Mouse (Mus musculus) erythroblast, adult 5-6 weeks (primary cell): ENCODE data around the gene Il5ra. TPM values are rescaled to one million over a fixed set of nuclear protein-coding genes. Genes with fewer than 3 reads are reported as not detected.

Experiments used
- ATAC-seq: replicated peaks from 2 replicates; pipeline ENCODE4 v1.8.0; 2016; ENCODE audit warnings: moderate number of reproducible peaks, mild to moderate bottlenecking, moderate TSS enrichment, inconsistent platforms; ENCODE audit not compliant: poor library complexity, low FRiP score, severe bottlenecking
- total RNA-seq, 2 experiments: library from RNA; stranded (forward) in 1 of 2; stranded (reverse) in 1 of 2; fragments of 150-400 nt in 1 of 2; fragments of 200-764, 138-1000 nt in 1 of 2; gene quantifications; 2 replicates each; pipeline versions ENCODE4 v1.2.3 to v1.2.4; 2015 to 2017; ENCODE audit warnings: low replicate concordance in 2 of 2

Gene Il5ra
- total RNA-seq, 2 experiments from 2014 or later: 0.68 to 1.7 TPM

DNA sequence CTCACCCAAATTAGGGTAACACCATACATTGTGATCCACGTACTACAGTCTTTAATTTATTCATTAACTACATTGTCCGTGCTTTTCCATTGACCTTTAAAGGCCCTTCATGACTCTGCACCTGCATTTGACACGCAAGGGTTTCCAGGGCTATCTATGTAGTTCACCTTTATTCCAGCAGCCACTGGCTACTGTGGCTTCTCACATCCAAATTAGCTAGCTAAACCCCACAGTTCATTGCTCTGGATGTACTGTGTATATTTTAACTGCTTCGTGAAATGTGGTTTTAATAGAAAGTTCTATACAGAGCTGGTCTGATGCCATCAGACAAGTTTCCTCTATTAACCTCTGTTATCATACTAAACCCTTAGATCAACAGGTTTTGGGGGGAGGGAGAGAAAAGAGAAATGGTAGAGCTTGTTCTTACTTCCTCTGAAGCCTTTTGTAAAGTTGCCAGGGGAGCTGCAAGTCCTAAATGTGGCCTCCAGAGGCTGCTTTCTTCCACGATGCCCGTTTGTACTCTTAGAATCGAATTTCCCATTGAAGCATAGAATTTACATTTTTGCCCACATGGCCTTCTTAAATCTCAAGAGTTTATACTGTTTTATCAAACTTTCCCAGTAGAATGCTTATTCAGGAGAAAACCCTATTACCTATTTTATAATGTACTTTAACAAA, 5.1 kb downstream of the Il5ra start:
- ATAC-seq: no peak

DNA sequence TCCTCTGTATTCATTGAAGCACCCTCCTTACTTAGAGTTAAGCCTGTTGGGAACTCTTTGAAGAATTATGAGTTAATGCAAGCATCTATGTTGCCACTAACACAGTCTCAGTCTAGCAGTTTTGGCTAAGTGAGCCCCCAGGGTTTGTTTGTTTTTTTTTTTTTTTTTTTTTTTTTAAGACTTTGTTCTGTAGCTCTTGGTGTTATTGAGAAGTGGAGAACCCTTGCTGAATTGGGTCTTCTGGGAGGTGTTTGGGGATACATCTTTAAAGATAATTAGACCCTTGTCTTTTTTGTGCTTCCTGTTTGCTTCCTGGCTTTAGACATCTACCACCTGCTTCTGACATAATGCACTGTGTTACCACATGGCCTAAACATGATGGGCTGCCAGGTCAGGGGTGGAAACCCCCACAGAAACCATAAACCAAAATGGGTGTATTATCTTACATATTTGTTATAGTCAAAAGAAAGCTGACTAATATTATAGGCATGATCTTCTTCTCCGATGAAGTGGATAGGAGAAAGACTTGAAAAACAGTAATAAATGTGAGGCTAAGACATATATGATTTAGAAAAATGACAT, 8.5 kb downstream of the Il5ra start:
- no peak for ATAC-seq

DNA sequence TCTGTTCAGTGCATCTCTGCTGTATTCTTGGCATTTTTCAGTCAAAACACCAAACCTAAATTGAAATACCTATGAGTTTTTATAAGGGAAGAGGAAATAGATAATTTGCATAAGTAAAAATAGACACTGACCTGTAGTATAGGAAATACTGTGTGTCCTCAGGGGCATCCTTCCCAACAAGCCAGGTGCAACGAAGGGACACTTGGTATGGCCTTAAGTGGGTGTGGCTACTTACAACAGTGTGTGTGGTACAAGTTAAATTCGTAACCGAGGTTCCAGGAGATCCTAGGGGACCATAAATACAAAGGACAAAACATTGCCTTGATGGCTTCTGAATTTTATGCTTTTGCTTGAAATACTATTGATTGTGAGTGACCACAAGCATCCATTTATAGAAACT, 10.6 kb downstream of the Il5ra start:
- ATAC-seq: no peak

DNA sequence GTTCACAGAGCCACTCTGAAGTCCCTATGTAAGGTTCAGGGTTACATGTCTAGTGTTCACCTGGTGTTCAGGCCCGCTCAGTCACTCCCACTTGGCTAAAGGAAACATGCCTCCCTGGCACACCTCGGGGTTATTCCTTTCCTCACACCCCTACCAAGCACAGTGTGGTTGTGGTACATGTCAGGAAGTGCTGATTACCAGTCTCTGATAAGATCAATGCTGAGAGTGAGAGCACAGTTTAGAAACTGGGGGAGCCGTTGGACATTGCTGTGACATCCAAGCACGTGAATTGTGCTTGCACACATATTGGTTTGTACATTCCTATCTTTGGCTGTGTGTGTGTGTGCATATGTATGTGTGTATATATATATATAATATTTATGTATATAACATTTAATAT, 16.3 kb downstream of the Il5ra start:
- no peak for ATAC-seq

DNA sequence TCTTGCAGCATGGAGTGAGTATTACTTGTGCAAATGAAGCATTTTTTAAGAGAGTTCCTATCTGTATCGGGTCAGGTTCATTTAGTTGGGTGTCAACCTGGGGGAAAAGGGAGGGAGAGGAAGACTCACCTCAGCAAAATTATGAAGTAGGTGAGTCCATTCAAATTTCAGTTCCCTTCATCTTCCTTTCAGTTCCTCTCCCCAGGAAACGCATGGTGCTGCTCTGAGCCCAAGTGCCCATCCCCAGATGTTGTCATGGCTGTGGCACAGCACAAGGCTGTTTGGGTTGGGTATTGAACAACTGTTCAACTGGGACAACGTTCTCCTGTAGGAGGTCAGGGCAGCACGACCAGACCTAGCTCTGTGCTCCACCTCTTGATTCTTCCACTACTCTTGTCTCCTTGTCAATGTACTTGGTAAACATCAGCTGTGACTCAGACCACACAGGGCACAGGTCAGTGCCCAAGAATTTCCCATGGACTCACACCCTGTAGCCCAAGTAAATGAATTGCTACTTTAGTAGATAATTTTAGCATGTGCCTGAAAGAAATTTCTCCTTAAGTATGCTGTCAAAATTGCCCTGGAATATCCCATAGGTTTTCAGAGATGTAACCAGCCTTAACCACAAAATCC, 19.0 kb downstream of the Il5ra start:
- ATAC-seq: no peak

DNA sequence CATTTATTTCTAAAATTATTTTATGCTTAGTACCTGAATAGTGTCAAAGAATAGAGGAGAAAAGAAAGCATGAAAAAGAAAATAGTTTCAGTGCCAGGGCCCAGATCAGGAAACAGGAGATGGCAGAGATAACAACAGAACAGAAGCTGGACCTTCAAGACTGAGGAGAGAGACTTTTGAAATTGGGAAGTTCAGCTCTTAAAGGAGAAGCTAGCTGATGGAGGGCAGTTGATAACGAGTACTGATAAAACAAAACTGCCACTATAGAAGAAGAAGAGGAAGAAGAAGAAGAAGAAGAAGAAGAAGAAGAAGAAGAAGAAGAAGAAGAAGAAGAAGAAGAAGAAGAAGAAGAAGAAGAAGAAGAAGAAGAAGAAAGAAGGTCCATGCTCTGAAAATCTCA, 21.1 kb downstream of the Il5ra start:
- ATAC-seq: no peak

DNA sequence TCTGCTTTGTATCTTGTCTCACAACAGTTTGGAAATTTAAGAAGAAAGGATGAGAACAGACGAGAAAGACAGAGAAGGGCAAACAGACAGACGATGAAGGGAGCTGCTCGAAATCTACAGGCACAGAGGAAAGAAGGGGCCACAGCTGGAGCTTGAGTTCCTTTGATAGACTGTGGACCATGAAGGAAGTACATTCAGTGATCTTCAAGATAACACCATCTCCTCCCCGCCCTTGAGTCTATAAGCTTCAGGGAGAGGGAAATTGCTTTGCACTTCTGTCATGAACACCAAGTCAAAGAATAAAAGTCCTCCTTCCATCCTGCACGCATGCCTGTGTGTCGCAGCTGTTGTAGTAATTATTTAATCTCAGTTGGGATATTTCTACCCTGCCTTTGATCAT, 22.8 kb downstream of the Il5ra start:
- no peak for ATAC-seq

DNA sequence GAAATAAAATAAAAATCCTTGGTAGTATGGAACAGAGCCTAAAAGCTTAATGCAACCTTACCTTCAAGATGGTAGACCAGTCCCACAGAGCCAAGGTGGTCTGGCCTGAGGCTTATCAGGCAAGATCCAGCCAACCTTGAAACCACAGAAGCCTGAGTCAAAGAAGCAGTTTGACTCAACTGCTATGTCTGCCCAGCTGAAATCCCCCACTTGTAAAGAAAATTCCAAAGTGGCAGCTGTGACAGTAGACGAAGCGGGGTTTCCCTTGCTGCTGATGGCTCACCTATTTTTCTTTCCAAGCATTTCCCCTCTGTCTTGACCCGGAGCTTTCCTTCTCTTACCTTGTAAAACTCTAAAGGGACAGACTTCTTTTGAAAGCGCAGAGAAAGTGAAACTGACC, 23.2 kb downstream of the Il5ra start:
- ATAC-seq: no peak

DNA sequence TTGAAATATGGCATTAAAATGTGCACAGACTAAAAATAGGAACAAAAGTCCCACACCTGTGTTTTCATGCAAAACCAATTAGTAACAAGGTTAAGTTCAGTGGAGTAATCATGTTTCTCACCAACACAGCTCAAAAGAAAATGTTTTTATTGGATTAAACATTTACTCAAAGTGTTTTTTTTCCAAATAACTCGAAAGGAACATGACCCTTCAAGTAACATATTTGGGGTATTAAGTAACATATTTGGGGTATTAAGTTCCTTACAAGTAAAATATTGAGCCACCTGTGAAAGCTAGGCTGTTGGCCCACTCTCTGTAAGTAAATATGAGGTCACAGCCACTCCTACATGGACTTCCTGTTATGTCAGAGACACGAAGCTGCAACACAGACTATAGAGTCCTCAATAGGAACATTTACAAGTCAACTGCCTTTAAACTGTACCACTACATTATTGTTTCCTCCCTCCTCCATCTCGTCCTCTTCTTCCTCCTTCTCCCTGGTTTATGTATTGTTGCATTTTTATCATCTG, 43.3 kb downstream of the Il5ra start:
- no peak for ATAC-seq

DNA sequence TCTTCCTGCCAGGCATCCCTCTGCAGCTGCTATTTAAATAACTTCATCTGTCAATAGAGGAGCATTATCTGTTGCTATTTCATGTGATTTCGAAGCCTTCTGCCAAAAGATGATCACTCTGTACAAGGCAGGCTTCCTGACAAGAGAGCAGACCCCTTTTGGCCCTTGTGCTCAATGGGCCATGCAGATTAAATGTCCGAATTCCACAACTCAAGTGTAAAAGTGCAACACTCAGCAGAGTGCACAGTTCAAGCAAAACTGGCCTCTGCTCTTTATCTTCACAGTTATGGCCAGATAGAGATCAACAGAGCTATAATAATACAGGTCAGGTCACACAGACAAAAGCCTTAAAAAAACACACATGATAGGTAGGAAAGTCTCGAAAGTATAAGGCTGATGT, 46.9 kb downstream of the Il5ra start:
- no peak for ATAC-seq

DNA sequence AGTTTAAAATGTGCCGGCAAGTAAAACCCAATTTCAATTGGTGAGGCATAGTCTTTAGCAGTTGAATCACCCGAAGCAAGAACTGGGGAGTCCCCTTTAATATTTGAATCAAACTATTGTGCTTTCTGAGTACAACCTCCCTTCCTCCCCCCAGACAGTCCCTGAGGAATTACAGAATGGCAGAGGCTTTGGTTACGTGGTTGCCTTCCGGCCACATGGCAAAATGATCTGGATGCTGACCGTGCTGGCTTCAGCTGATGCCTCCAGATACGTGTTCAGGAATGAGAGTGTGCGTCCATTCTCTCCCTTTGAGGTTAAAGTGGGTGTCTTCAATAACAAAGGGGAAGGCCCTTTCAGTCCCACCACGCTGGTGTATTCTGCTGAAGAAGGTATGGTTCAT, 73.3 kb downstream of the Il5ra start:
- ATAC-seq: no peak

DNA sequence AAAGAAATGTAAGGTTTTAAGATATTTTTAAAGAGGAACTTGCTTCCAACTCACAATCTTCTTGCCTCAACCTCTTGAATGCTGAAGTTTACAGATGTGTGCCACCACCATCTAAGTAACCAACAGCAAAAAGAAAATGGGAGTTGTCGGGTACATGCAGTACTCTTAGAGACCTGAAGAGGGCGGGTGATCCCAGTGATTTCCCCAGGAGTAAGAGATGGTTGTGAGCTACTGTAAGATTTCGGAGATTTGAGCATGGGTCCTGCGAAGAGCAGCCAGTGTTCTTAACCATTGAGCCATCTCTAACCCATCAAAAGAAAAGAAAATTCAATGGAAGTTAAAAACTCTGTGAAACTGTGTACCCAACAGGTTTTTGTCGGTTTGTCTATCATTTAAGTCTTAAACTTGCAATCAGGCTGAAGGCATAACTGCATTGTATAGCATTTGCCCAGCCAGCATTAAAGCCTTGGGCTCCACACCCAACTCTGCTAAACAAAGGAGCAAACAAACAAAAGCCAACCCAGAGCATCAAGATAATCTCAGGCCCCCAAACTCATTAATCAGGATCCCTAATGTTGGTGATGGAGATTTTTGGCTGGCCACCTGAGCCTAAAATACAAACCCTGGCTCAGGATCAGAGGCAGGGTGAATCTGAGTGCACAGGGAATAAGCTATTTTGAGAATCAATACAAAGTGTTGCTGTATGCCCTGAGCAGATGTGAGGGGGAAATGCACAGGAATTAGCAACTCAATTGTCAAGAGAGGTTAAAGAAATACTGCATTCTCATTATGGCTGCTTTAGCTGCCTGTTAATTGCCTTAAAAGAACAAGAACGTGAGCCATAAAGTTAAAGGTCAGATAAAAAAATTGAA, 84.8 kb downstream of the Il5ra start:
- peak; percentile 77 for ATAC-seq

Other genes starting within 250 kb of the Il5ra start
- 11.3 and 13.8 TPM in 2 replicates for gene Trnt1, start 20.1 kb upstream of the Il5ra start, total RNA-seq (2015; ENCODE audit: low replicate concordance)
- gene Trnt1, start 20.1 kb upstream of the Il5ra start, total RNA-seq (2017; ENCODE audit: low replicate concordance): 30.8 and 38.8 TPM in 2 replicates
- 15.0 and 25.5 TPM in 2 replicates for gene Crbn, start 51.0 kb upstream of the Il5ra start, total RNA-seq (2015; ENCODE audit: low replicate concordance)
- 30.3 and 37.2 TPM in 2 replicates for gene Crbn, start 51.0 kb upstream of the Il5ra start, total RNA-seq (2017; ENCODE audit: low replicate concordance)